Mouse (Mus musculus) bone marrow macrophage, adult 2 months (primary cell): ENCODE measurements around the gene 4930404N11Rik.

Experiments
- CTCF ChIP-seq: IDR thresholded peaks from 2 replicates; pipeline ENCODE4 v1.5.1; 2012; ENCODE audit warnings: low read depth, mild to moderate bottlenecking, low read length, moderate library complexity
- POLR2A ChIP-seq: IDR thresholded peaks from 2 replicates; pipeline ENCODE4 v1.6.1; 2012; ENCODE audit warnings: mild to moderate bottlenecking, low read depth, low read length, borderline replicate concordance

GRCm38 (mm10) chr10:81376561-81377361 is 11.1 kb upstream of the 4930404N11Rik start:
- TF ChIP-seq CTCF = no peak
- no peak for TF ChIP-seq POLR2A
